Mouse (Mus musculus) adrenal gland, adult 2 months (tissue): ENCODE data around the gene Hcls1. TPM values are rescaled to one million over a fixed set of nuclear protein-coding genes. Genes with fewer than 3 reads are reported as not detected.

Experiments used
- DNase-seq: peaks from one replicate; pipeline ENCODE4 v3.0.0; 2021
- long read RNA-seq: library from polyadenylated mRNA; stranded (forward); transcript quantifications from one replicate; pipeline ENCODE4 v2.0.0, GENCODE M21; 2021
- polyA plus RNA-seq: library from polyadenylated mRNA; depleted of rRNA; stranded (reverse); fragments of >200 nt; gene quantifications from 2 replicates; pipeline ENCODE4 v1.2.3, GENCODE M21; 2012; rRNA removed
- total RNA-seq, 2 experiments: library from RNA; stranded (reverse); gene quantifications; 2 replicates each; pipeline ENCODE4 v1.2.3; 2021

Gene Hcls1
- total RNA-seq (10 to 100 TPM; 10.3 to 15.4 TPM), polyA plus RNA-seq (7.7 and 8.1 TPM in 2 replicates)
- long read RNA-seq, transcript Hcls1-201 (14 exons, 2,016 nt), result major isoform, 11 of 13 reads
- long read RNA-seq, partial matches to known transcripts, result 2 of 13 reads
- long read RNA-seq, other reads (novel, unspliced or antisense), result 0 of 13 reads

DNA sequence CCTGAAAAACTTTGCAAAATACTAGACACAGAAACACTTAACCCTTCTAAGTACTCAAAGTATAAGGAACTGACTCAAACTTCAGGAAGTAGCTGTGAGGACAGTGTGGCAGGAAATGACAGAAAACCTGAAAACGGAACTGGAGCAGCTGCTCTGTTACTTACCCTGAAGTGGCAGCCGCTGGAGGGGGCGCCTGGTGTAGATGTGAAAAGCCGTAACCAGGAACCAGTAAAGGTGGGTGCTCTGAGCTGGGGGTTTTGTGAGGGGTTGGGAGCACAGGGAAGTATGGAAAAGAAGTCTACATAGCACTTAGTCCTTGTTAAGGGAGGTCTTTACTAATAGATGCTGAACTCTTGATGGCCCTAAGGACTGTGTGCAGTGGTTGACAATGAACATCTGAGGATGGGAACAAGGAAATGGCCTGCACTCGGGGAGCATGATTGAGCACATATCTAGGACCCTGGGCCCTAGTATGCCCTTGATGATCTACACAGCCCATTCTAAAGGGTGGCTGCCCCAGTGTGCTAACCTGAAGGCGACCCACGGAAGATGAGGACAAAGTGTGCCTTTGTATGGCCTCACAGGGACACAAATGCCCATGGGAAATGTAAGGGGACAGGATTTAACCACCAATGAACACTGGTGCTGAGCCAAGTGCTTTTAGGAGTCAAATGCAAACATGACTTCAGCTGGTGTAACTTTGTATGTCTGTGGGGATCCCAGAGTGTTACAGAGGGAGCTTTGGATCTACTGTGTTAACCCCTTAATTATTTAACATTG lies at the start of gene Hcls1:
Gene Hcls1 (plus strand): TSS at position 143 of the 780 bp plus-strand sequence.
- DNase-seq, result peak; percentile 29

DNA sequence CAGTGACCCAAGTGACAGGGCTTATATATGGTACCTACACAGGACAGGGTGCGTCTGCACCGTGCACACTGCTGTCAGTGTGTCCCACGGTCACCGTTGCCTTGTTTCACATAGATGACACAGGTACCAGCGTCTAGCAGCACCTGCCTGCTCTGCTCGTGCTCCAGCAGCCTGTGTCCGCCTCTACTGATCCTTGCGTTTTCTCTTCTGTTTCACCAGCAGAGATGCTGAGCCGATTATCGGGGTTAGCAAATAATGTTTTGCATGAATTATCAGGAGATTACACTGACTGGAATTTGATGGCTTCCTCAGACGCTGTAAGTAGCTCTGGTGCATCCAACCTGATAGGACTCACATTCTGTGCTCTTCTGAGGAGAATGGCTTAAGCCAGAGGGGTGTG lies 48.9 kb upstream of the Hcls1 start:
- DNase-seq, result no peak

DNA sequence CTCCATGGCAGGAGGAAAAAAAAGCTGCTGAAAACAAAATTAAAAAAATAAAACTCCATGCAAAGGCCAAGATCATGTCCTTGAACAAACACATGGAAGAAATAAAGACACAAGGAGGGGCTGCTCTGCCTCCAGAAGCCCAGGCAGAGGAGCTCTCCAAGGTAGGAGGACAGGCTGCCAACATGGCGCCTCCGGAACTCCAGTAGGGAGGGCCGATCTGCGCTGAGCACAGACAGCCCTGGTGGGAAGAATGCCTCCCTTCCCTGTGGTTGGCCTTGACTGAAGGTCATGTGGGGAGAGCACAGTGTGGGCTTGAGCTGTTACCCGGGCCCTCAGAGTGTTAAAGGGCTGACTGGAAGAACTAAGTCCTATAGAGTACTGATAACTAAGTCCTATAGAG lies 47.2 kb upstream of the Hcls1 start:
- DNase-seq, result peak; percentile 27

DNA sequence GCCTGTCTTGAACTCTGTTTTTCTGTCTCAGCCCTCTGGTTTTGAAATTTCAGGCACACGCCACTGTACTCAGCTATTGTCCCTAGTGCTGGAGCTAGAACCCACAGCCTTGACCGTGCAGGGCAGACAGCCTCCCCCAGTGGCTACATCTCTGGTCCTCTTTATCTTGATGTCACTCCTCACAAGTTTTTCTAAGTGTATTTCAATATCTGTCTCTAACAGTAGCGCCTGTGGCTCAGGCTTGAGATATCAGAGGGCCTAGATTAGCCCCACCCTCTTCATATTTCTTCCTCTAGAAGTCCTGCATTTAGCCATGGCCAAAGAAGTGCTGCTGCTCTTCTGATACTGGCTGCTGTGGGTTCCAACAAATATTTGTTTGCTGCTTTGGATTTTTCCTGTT lies 44.2 kb upstream of the Hcls1 start:
- no peak for DNase-seq

DNA sequence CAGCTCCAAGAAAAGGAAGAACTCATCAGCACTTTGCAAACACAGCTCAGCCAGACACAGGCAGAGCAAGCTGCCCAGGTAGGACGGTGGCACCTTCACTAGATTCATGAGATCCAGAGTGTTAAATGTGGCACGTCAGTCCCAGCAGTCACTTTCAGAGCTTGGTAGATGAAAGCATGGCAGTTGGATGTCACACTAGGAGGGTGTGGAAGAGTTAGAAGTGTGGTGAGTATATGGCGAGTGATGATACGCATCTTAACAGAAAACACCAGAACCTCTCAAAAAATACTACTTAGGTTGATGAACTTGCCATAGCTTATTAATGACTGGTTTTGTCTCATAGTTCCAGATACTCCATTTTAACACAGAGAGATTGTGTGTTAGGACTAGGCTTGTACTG lies 43.4 kb upstream of the Hcls1 start:
- DNase-seq, result no peak

DNA sequence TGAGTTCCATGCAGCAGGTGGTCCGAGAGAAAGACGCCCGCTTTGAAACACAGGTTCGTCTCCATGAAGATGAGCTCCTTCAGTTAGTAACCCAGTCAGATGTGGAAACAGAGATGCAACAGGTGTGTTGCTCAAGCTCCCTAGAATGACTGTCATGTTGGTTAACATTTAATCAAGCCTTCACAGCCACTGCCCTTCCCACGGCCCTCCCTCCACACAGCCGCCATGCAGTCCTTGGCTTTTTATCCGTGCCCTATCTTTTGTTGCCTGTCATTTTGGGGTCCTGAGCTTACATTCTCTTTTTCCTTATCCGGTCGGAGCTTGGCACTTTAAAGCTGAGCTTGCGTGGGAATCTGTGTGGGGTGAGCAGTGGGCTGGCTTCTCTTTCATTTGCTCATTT lies 41.5 kb upstream of the Hcls1 start:
- no peak for DNase-seq

DNA sequence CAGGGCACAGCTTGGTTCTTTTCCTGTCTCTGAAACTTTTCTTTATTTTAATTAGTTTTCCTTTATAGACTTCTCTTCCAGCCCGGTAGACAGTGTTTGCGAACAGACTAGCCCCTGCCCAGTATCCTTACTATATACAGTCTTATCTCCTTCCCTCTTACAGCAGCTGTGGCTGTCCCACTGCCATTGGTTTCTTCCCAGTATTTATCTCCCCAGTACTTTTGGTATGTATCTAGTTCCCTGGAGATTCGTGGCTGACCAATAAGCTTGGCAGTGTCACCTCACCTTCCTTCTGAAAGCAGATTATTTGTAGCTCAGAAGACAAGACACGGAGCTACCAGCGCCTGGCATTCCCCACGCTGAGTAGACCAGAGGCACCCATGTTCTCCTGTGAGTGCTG lies 38.1 kb upstream of the Hcls1 start:
- no peak for DNase-seq

DNA sequence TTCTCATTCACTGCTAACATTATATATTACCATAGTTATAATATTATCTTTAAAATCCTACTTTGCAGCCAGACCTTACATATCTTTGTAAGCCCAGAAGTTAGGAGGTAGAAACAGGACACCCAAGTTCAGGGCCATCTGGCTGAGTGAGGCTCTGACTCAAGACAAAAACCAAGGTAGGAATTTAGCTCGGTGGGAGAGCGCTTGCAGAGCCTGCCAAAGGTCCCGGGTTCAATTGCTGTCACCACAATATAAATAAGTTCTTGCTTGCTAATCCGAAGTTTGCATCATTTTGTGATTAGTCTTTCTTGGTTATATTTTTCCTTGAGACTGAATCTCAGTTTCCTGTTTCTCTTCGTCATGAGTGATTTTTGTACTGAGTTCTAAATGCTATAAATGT lies 31.6 kb upstream of the Hcls1 start:
- peak; percentile 65 for DNase-seq

DNA sequence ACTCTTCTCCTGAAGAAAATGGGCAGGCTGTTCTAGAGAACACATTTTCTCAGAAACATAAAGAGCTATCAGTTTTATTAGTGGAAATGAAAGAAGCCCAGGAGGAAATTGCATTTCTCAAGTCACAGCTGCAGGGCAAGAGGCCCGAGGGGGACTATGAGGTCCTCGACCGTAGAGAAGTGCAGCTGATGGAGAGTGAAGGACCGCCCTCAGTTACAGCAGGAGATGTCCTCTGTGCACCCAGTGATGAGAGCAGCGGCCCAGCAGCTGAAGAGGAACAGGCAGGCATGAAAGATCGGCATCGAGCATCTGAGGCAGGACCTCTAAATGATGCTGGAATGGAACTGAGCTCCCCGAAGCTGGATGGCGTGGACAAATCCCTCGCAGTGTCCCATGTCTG lies 22.9 kb upstream of the Hcls1 start:
- no peak for DNase-seq

DNA sequence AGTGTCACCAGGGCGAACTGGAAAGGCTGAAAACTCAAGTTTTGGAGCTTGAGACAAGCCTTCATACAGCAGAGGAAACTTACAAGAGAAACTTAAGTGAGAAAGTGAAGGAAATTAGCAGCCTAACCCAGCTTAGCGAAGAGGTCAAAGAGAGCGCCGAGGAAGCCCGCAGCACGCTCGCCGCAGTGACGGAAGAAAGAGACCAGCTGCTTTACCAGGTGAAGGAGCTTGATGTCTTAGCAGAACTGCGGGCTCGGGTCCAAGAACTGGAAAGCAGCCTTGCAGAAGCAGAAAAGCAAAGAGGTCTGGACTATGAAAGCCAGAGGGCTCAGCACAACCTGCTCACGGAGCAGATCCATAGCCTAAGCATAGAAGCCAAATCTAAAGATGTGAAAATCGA lies 22.5 kb upstream of the Hcls1 start:
- no peak for DNase-seq

DNA sequence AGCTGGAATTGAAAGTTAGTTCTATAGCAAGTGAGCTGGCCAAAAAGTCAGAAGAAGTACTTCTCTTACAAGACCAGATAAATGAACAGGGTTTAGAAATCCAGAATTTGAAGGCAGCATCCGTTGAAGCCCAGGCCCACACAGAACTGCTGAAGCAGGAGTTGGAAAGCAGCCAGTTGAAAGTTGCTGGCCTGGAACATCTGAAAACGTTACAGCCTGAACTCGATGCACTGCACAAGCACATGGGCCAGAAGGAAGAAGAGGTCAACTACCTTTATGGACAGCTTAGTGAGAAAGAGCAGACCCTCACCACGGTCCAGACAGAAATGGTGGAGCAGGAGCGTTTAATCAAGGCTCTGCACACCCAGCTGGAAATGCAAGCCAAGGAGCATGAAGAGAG lies 20.6 kb upstream of the Hcls1 start:
- no peak for DNase-seq

DNA sequence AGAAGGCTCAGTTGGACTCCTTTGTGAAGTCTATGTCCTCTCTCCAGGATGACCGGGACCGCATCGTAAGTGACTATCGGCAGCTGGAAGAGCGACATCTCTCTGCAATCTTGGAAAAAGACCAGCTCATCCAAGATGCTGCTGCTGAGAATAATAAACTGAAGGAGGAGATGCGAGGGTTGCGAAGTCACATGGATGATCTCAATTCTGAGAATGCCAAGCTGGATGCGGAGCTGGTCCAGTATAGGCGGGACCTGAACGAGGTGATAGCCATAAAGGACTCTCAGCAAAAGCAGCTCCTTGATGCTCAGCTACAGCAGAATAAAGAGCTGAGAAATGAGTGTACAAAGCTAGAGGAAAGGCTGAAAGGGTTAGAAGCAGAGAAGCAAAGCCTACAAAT lies 16.3 kb upstream of the Hcls1 start:
- no peak for DNase-seq

DNA sequence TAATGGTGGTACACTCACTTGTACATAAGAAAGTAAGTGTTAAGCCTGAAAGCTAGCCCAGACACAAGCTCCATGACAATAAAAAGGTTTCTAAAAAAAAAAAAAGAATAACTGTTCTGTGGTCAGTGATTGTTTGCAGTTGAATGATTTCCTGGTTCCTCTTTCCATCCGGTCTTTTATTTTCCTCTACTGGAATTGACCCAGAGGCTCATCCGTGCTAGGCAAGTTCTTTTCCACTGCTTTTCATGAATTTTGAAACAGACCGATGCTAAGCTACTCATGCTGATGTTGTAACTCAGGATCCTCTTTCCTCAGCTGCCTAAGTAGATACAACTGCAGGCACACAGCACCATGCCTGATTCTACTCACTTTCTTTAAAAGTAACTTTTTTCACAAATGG lies 14.4 kb upstream of the Hcls1 start:
- DNase-seq, result no peak

DNA sequence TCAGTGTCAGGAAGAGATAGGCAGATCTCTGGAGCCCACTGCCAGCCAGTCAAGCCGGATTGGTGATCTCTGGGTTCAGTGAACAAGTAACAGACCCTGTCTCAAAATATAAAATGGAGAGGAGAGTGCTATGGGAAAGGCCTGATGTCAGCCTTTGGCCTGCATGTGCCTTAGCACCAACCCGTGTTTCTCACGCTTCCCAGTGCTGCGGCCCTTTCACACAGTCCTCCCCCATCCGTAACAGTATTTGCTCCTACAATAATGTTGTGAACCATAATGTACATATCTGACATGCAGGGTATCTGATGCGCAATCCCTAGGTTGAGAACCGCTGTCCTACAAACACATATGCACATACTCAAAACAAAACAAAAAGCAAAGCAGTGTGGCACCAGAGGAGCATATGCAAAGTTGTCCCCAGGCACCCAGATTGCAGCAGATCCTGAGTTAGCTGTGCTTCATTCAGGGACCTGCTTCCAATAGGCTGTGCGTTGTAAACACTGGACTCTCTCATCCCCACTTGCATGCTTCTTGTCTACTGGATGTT lies 13.6 kb upstream of the Hcls1 start:
- no peak for DNase-seq

DNA sequence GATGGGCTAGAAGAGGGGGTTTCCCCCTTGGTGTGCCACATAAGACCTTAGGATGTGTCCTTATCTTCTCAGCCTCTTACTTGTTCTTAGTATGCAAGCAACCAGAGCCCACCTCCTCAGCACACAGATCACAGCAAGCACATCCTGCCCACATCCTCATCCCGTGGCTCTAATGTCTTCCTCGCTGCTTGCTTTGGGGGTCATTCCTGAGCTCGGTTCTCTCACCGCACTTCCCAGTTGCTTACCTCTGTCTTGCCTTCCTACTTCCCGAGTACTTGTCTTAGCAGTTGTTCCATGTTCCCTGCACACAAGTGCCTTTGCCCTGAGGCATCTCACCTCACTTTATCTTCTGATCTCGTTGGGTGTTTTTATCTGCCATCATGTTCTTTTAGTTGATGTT lies 12.8 kb upstream of the Hcls1 start:
- DNase-seq, result no peak

DNA sequence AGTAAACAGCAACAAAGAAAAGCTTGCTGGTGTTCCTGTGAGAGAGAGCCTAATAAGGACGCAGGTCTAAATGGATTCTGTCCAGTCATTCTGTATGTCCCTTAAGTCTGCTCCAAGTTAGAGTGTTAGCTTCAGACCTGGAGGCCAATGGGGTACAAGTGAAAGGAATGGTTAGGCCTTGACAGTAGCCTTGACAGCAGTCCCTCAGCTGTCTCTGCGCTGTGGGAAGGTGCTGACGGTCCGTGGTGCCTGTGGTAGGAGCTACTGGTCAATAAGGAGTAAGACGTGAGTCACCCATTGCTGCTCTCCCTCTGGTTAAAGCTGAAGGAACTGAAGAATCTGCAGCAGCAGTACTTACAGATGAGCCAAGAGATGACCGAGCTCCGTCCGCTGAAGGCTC lies 10.5 kb upstream of the Hcls1 start:
- peak; percentile 48 for DNase-seq

DNA sequence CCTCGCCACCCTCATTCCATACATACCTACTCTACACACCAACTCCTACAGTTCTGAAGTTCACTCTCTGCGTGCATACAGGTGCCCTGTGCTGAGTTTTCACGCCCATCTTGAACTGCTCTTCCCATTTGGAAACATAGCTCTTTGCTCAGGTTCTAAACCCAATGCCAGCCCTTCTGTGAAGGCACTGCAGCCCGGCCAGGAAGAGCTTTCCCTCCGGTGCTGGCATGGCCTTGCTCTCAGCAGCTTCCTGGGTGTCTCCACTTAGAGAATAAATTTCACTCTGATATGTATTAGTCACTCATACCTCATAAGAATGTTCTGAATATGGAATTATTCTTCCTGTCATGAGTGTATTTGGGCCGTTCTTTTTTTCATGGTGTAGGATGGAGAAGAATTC lies 9.4 kb upstream of the Hcls1 start:
- peak; percentile 41 for DNase-seq

DNA sequence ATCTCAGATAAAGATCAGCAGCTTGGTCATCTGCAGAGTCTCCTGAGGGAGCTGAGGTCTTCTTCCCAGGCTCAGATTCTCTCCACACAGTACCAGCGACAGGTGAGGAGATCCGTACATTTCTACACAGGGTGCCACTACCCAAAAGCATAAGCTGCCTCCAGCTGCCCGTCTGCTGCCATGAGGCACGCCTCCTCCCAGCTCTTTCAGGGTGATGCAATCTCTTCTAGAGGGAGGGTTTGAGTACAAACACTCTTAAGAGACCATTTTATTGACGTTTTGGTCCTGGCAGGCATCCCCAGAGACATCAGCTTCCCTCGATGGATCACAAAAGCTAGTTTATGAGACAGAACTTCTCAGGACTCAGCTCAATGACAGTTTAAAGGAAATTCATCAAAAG lies 9.0 kb upstream of the Hcls1 start:
- DNase-seq, result peak; percentile 43

DNA sequence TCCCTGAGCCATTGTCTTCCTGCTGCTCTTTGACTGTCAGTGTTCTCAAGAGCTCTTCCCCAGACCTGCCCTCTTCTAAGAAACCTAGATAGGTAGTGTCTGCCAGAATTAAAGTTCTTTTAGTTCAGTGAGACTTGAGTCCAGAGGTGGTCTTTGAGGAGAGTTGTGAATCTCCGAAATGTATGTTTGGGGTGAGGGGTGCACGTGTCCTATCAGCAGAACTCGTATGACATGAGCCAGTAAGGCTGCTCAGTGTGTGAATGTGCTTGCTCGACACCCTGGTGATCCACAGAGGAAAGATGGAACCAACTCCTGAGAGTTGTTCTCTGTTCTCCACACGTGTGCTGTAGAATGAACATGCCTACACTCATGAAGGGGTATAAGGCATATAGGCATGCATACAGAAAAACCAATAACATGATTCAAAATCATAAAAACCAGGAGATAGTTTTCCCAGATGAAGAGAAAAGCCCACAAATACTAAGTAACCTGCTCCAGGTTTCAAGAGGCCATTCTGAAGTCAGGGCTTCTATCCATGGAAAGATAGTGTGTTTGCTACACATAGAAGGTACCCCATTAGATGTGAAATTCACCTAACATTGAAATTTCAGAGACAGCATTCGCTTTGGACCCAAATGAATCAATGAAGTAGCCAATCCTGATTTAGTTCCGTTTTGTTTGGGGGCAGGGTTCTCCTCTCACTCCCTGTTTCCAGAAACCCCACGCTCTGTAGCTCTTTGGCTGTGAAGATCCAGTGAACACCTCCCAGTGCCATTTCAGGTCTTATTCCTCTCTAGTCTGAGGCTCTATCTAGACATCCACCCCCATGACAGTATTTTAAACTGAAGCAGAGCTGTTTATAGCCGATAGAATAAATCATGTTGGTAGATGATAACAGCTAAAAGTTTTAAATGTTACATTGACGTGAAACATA lies 8.0 kb upstream of the Hcls1 start:
- DNase-seq, result no peak

DNA sequence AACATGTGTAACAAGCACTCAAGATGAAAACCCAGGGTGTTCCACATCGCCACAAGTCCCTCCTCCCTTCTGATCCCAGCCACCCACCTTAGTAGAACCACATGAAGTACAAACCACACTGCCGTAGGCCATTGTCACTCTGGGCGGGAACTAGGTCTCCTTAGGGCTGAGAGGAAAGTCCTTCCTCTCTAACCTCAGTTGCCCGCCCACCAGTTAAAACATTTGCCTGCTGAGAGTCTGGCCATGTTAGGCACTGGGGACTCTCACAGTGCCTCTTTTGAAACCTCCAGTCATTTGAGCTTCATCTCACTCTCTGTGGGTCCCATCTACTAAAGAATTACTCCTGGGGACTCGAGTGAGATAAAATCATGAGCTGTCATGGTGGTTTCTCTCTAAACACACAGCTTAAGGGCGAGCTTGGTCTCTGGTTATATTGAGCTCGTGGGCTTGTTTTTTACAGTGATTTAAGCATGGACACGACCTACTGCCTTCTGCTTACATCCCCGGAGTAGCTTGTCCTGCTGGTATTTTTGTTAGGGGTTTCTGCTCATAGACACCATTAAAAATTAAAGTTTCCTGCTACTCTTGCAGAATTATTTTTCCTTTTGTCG lies 7.2 kb upstream of the Hcls1 start:
- no peak for DNase-seq

DNA sequence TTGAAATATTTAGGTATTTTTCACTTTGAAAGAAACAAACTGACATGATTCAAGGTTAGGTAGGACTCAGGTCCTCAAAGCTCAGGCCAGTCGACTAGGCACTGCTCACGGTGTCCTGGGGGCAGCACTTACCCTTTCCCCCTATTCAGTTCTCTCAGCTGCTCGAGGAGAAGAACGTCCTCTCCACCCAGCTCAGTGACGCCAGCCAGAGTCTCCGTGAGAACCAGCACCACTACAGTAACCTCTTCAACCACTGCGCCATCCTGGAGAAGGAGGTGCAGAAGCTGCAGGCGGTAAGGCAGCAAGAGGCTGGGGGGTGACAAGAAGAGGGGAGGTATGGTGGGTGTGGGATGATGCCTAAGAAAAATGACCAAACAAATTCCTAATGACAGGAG lies 6.7 kb upstream of the Hcls1 start:
- no peak for DNase-seq

DNA sequence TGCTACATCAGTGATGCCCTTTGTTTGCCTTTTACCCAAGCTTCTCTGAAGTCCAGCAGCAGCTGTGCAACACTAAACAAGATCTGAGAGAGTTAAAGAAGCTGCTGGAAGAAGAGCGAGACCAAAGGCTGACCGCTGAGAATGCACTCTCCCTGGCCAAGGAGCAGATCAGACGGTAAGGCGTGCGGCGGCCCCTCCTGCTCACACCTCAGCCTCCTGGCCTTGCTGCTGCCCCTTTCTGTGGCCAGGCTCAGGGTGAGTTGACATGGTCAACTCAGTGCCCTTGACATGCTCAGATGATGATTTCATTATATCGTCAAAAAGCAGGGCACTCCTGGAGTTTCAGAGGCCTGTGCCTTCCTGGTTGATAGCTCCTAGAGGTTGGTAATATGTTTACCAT lies 5.6 kb upstream of the Hcls1 start:
- DNase-seq, result peak; percentile 65
